Mouse (Mus musculus) heart, adult 9 months (tissue): Measurements from ENCODE around the gene Slc6a19.
"Not testable (repeated sequence)": the region's sequence is repeated elsewhere in the genome, so short reads cannot be mapped to it uniquely, and the experiment has no call there.

Experiments
- DNase-seq, 2 experiments: peaks; one replicate each; pipeline ENCODE4 v3.0.0; 2022; ENCODE audit warnings: low spot score in 2 of 2

The Slc6a19 gene

GRCm38 (mm10) chr13:73704694-73705325, at the start of gene Slc6a19:
Gene Slc6a19 (minus strand): TSS chr13:73704865.
- DNase-seq = no peak

- no peak for DNase-seq
These were observed 46.6 kb upstream of the Slc6a19 start for GRCm38 (mm10) chr13:73751284-73751683.

GRCm38 (mm10) chr13:73750435-73750834, 45.8 kb upstream of the Slc6a19 start:
- DNase-seq = no peak

GRCm38 (mm10) chr13:73748663-73749440, 44.2 kb upstream of the Slc6a19 start:
- DNase-seq = no peak

GRCm38 (mm10) chr13:73743662-73744061, 39.0 kb upstream of the Slc6a19 start:
- DNase-seq = no peak

- DNase-seq = no peak
These were observed 38.3 kb upstream of the Slc6a19 start for GRCm38 (mm10) chr13:73742944-73743343.

- not testable (repeated sequence) for DNase-seq
These were observed 35.8 kb upstream of the Slc6a19 start for GRCm38 (mm10) chr13:73740399-73740944.

- DNase-seq = no peak
These were observed 32.3 kb upstream of the Slc6a19 start for GRCm38 (mm10) chr13:73736943-73737342.

- DNase-seq = no peak
These were observed 31.3 kb upstream of the Slc6a19 start for GRCm38 (mm10) chr13:73735928-73736327.

- no peak for DNase-seq
These were observed 30.6 kb upstream of the Slc6a19 start for GRCm38 (mm10) chr13:73735270-73735669.

- DNase-seq = no peak
These were observed 29.7 kb upstream of the Slc6a19 start for GRCm38 (mm10) chr13:73734379-73734778.

- peak in 1 of 2 experiments; percentile 44 for DNase-seq
These were observed 28.4 kb upstream of the Slc6a19 start, which contains the start of gene Slc12a7 for GRCm38 (mm10) chr13:73732742-73733700. Gene Slc12a7 (plus strand): TSS chr13:73733094.

- no peak for DNase-seq
These were observed 27.6 kb upstream of the Slc6a19 start for GRCm38 (mm10) chr13:73732235-73732634.

GRCm38 (mm10) chr13:73730913-73731312, 26.2 kb upstream of the Slc6a19 start:
- DNase-seq = no peak

GRCm38 (mm10) chr13:73728633-73729032, 24.0 kb upstream of the Slc6a19 start:
- DNase-seq = no peak

- peak; percentile 70 to 77 for DNase-seq
These were observed 23.0 kb upstream of the Slc6a19 start for GRCm38 (mm10) chr13:73727621-73728025.

- DNase-seq = no peak
These were observed 20.6 kb upstream of the Slc6a19 start for GRCm38 (mm10) chr13:73725315-73725714.

- peak in 1 of 2 experiments; percentile 57 for DNase-seq
These were observed 18.5 kb upstream of the Slc6a19 start for GRCm38 (mm10) chr13:73723081-73723668.

- no peak for DNase-seq
These were observed 15.6 kb upstream of the Slc6a19 start for GRCm38 (mm10) chr13:73720241-73720640.

GRCm38 (mm10) chr13:73718225-73718624, 13.6 kb upstream of the Slc6a19 start:
- peak in 1 of 2 experiments; percentile 80 for DNase-seq

GRCm38 (mm10) chr13:73714020-73714419, 9.4 kb upstream of the Slc6a19 start:
- DNase-seq = no peak
